Mouse (Mus musculus) CH12.LX (cell line): Measurements from ENCODE around the gene Slc5a8. TPM values are rescaled to one million over a fixed set of nuclear protein-coding genes. Genes with fewer than 3 reads are reported as not detected.

Experiments used
- DNase-seq: peaks from one replicate; pipeline ENCODE4 v3.0.0-alpha.2; 2013; ENCODE audit errors: extremely low read depth
- H3K27ac ChIP-seq: 2 replicates; pipeline ENCODE4 v1.5.1; 2012; ENCODE audit warnings: low read depth, mild to moderate bottlenecking, control low read depth, moderate library complexity; ENCODE audit not compliant: insufficient read depth
- H3K27me3 ChIP-seq: replicated peaks from 2 replicates; pipeline ENCODE3; 2012; ENCODE audit warnings: inconsistent platforms
- H3K36me3 ChIP-seq, 2 experiments: replicated peaks in 1 of 2; 2 replicates each; pipeline versions ENCODE3 to v1.6.1; 2012; ENCODE audit warnings: inconsistent platforms in 1 of 2, low read length in 1 of 2, mild to moderate bottlenecking in 1 of 2, mixed read lengths in 1 of 2, moderate library complexity in 1 of 2; ENCODE audit not compliant: control insufficient read depth in 1 of 2, insufficient read depth in 1 of 2
- H3K4me1 ChIP-seq, 2 experiments: 2 replicates each; pipeline ENCODE4 v1.6.1; 2012; ENCODE audit warnings: inconsistent platforms in 1 of 2, moderate library complexity in 1 of 2; ENCODE audit not compliant: insufficient read depth in 2 of 2, control insufficient read depth in 1 of 2
- H3K4me2 ChIP-seq: 2 replicates; pipeline ENCODE4 v1.6.1; 2012; ENCODE audit warnings: low read depth, mild to moderate bottlenecking, control low read depth; ENCODE audit not compliant: poor library complexity, insufficient read depth, severe bottlenecking
- H3K4me3 ChIP-seq, 3 experiments: fragments of 150-350 bp in 1 of 3; sonication (generic) in 1 of 3; replicated peaks in 1 of 3; 2 replicates each; pipeline versions ENCODE3 to v1.5.1; 2011 to 2012; ENCODE audit warnings: low read depth in 2 of 3, low read length in 2 of 3, mild to moderate bottlenecking in 2 of 3, moderate library complexity in 2 of 3, control low read depth in 1 of 3, improper control_type of control experiment in 1 of 3, inconsistent platforms in 1 of 3, mixed read lengths in 1 of 3; ENCODE audit not compliant: poor library complexity in 1 of 3
- H3K79me2 ChIP-seq: replicated peaks from 2 replicates; pipeline ENCODE4 v1.6.1; 2012; ENCODE audit warnings: mild to moderate bottlenecking, moderate library complexity; ENCODE audit not compliant: control insufficient read depth, poor library complexity, insufficient read depth, severe bottlenecking; ENCODE audit errors: extremely low read depth
- H3K9ac ChIP-seq: 2 replicates; pipeline ENCODE4 v1.6.1; 2012; ENCODE audit warnings: low read depth, mild to moderate bottlenecking, control low read depth, moderate library complexity; ENCODE audit not compliant: insufficient read depth
- H3K9me3 ChIP-seq: replicated peaks from 2 replicates; pipeline ENCODE3; 2012; ENCODE audit warnings: low read length, inconsistent platforms, mixed read lengths
- CHD2 ChIP-seq: IDR thresholded peaks from 2 replicates; pipeline ENCODE4 v1.6.1; 2011; ENCODE audit warnings: low read length, improper control_type of control experiment
- CTCF ChIP-seq, 2 experiments: IDR thresholded peaks in 1 of 2; conservative IDR thresholded peaks in 1 of 2; 2 replicates each; pipeline ENCODE4 v1.5.1; 2011 to 2012; ENCODE audit warnings: low read depth in 2 of 2, low read length in 2 of 2, improper control_type of control experiment in 1 of 2, inconsistent platforms in 1 of 2, mild to moderate bottlenecking in 1 of 2, moderate library complexity in 1 of 2
- E2F4 ChIP-seq: IDR thresholded peaks from 2 replicates; pipeline ENCODE4 v1.6.1; 2011; ENCODE audit warnings: low read depth, low read length, improper control_type of control experiment; ENCODE audit not compliant: insufficient replicate concordance
- ELF1 ChIP-seq: IDR thresholded peaks from 2 replicates; pipeline ENCODE4 v1.6.1; 2014; ENCODE audit warnings: low read depth, mild to moderate bottlenecking, inconsistent platforms, low read length, improper control_type of control experiment
- EP300 ChIP-seq: IDR thresholded peaks from 2 replicates; pipeline ENCODE4 v1.6.1; 2011; ENCODE audit warnings: low read length, improper control_type of control experiment
- ETS1 ChIP-seq: conservative IDR thresholded peaks from 2 replicates; pipeline ENCODE4 v1.6.1; 2012; ENCODE audit warnings: low read depth, mild to moderate bottlenecking, inconsistent platforms, low read length, improper control_type of control experiment, moderate library complexity
- GABPA ChIP-seq: IDR thresholded peaks from 2 replicates; pipeline ENCODE4 v1.6.1; 2012; ENCODE audit warnings: low read depth, low read length, improper control_type of control experiment, inconsistent platforms; ENCODE audit not compliant: insufficient replicate concordance
- HCFC1 ChIP-seq: IDR thresholded peaks from 2 replicates; pipeline ENCODE4 v1.6.1; 2012; ENCODE audit warnings: low read depth, mild to moderate bottlenecking, inconsistent platforms, low read length, improper control_type of control experiment
- IRF4 ChIP-seq: IDR thresholded peaks from 2 replicates; pipeline ENCODE4 v1.6.1; 2014; ENCODE audit warnings: low read depth, mild to moderate bottlenecking, inconsistent platforms, low read length, improper control_type of control experiment
- JUN ChIP-seq: IDR thresholded peaks from 2 replicates; pipeline ENCODE4 v1.6.1; 2011; ENCODE audit warnings: low read depth, mild to moderate bottlenecking, low read length, improper control_type of control experiment, moderate library complexity; ENCODE audit not compliant: insufficient read depth
- KAT2A ChIP-seq: IDR thresholded peaks from 2 replicates; pipeline ENCODE4 v1.6.1; 2012; ENCODE audit warnings: low read length, improper control_type of control experiment, inconsistent platforms; ENCODE audit not compliant: insufficient replicate concordance
- MAX ChIP-seq: IDR thresholded peaks from 2 replicates; pipeline ENCODE4 v1.6.1; 2011; ENCODE audit warnings: low read length, improper control_type of control experiment
- MAZ ChIP-seq: IDR thresholded peaks from 2 replicates; pipeline ENCODE4 v1.6.1; 2012; ENCODE audit warnings: low read depth, mild to moderate bottlenecking, inconsistent platforms, low read length, improper control_type of control experiment, moderate library complexity
- MEF2A ChIP-seq: IDR thresholded peaks from 2 replicates; pipeline ENCODE4 v1.6.1; 2014; ENCODE audit warnings: low read depth, mild to moderate bottlenecking, inconsistent platforms, low read length, improper control_type of control experiment, borderline replicate concordance
- NELFE ChIP-seq: IDR thresholded peaks from 2 replicates; pipeline ENCODE4 v1.6.1; 2011; ENCODE audit warnings: low read depth, low read length, improper control_type of control experiment
- NRF1 ChIP-seq: IDR thresholded peaks from 2 replicates; pipeline ENCODE4 v1.6.1; 2014; ENCODE audit warnings: low read depth, mild to moderate bottlenecking, inconsistent platforms, low read length, improper control_type of control experiment, moderate library complexity
- PAX5 ChIP-seq: IDR thresholded peaks from 2 replicates; pipeline ENCODE4 v1.6.1; 2012; ENCODE audit warnings: low read length, inconsistent platforms, mixed read lengths
- POLR2A ChIP-seq: IDR thresholded peaks from 2 replicates; pipeline ENCODE4 v1.6.1; 2011; ENCODE audit warnings: low read depth, mild to moderate bottlenecking, improper control_type of control experiment, low read length
- RAD21 ChIP-seq: IDR thresholded peaks from 2 replicates; pipeline ENCODE4 v1.6.1; 2011; ENCODE audit warnings: low read depth, mild to moderate bottlenecking, low read length, improper control_type of control experiment, moderate library complexity
- TCF12 ChIP-seq: IDR thresholded peaks from 2 replicates; pipeline ENCODE4 v1.6.1; 2014; ENCODE audit warnings: low read depth, mild to moderate bottlenecking, inconsistent platforms, low read length, improper control_type of control experiment
- UBTF ChIP-seq: IDR thresholded peaks from 2 replicates; pipeline ENCODE4 v1.6.1; 2012; ENCODE audit warnings: low read depth, mild to moderate bottlenecking, inconsistent platforms, low read length, improper control_type of control experiment, moderate library complexity
- USF1 ChIP-seq: IDR thresholded peaks from 2 replicates; pipeline ENCODE4 v1.6.1; 2014; ENCODE audit warnings: low read depth, mild to moderate bottlenecking, inconsistent platforms, low read length, improper control_type of control experiment
- USF2 ChIP-seq: conservative IDR thresholded peaks from 2 replicates; pipeline ENCODE4 v1.6.1; 2011; ENCODE audit warnings: low read depth, low read length, improper control_type of control experiment
- ZC3H11A ChIP-seq: IDR thresholded peaks from 2 replicates; pipeline ENCODE4 v1.6.1; 2012; ENCODE audit warnings: low read depth, mild to moderate bottlenecking, inconsistent platforms, low read length, improper control_type of control experiment
- ZKSCAN1 ChIP-seq: IDR thresholded peaks from 2 replicates; pipeline ENCODE4 v1.6.1; 2012; ENCODE audit warnings: low read depth, inconsistent platforms, low read length, improper control_type of control experiment, borderline replicate concordance
- dilution Hi-C: fragments of 300-500 bp; cut with MboI; formaldehyde crosslinking; loops from 2 replicates; pipeline ENCODE4 v1.14.3; 2020; ENCODE audit warnings: low sequenced_read_pairs; ENCODE audit not compliant: extremely low pct_unique_long_range_greater_than_20kb, extremely low pct_ligation_motif_present
- in situ Hi-C: fragments of 300-500 bp; cut with MboI; formaldehyde crosslinking; loops from 3 replicates; pipeline ENCODE4 v1.14.3; 2019; ENCODE audit warnings: low sequenced_read_pairs, low pct_ligation_motif_present, low pct_unique_long_range_greater_than_20kb, mixed read lengths
- polyA plus RNA-seq: library from polyadenylated mRNA; unstranded; fragments of >175 nt; gene quantifications from 2 replicates; pipeline ENCODE4 v1.2.1, GENCODE M21; 2012; ENCODE audit warnings: low read depth; ENCODE audit not compliant: insufficient read length
- total RNA-seq, 2 experiments: library from RNA; depleted of rRNA; stranded (reverse); fragments of 300-350 nt in 1 of 2; fragments of >200 nt in 1 of 2; gene quantifications; 2 replicates each; pipeline ENCODE4 v1.2.3; 2012 to 2014

The Slc5a8 gene
- total and polyA plus RNA-seq, 3 experiments: 0.23 to 1.5 (median 0.31) TPM

DNA sequence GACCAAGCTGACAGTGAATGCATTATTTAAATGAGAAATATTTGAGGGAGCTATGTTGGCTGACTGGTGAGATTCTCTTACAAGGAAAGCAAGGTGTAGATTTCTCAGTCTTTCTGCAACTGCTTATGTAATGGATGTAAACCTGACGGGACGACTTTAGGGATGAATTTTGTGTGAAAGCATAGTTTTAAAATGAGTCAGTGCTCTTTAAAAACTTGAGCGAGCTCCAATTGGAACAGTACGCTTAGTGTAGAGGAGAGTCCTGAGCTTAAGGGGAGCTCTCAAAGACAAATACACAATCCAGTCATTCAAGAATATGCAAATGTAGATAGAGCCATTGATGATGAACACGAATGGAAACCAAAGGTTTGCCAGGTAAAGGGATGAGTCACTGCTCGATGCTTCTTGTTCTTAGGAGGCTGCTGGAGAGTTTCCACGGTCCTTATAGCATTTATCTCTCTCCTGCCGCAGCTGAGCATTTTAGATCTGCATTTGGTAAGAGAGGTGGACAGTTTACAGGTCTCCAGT, 6.8 kb downstream of the Slc5a8 start (continued):
- TF ChIP-seq CTCF (conservative IDR thresholded peaks at IDR 0.05 in 1 of 2, IDR thresholded peaks at IDR 0.05 in 1 of 2; ENCODE audit: low read depth in 2 of 2, low read length in 2 of 2): no peak
- TF ChIP-seq NELFE: no peak

DNA sequence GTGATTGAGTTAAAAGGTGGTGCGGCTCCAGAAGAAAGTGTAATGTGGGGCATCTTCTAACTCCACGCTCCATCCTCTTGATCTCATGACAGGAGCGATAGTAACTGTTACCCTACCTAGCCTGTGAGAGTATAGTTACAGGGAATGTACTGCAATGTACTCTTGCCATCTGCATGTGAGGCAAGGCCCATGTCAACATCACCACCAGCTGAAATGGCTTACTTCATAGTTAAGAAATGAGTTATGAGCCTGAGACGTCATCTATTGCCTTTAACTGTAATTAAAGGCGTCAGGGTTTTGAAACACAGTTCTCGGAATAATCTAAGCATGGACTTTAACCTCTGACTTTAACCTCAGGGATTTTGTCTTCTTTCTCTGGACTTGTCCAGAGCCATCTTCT, 11.2 kb downstream of the Slc5a8 start:
- DNase-seq: no peak
- dilution Hi-C loops: no loop called here
- H3K36me3 ChIP-seq: no peaks in the 10 kb centered on the region
- H3K27me3 ChIP-seq: no peaks in the 10 kb centered on the region
- no peak overlapping the region for H3K27ac ChIP-seq
- H3K9ac ChIP-seq: no peak overlapping the region
- no peaks in the 10 kb centered on the region for H3K9me3 ChIP-seq
- no peak overlapping the region for H3K4me3 ChIP-seq
- in situ Hi-C loops: no loop called here
- no peak overlapping the region for H3K4me2 ChIP-seq
- no peaks in the 10 kb centered on the region; a peak in 1 of 4 replicates for H3K4me1 ChIP-seq
- H3K79me2 ChIP-seq: no peaks in the 10 kb centered on the region
- no peak for TF ChIP-seq HCFC1
- TF ChIP-seq IRF4: no peak
- TF ChIP-seq EP300: no peak
- no peak for TF ChIP-seq CHD2
- no peak for TF ChIP-seq NRF1
- TF ChIP-seq MEF2A: no peak
- TF ChIP-seq UBTF: no peak
- TF ChIP-seq ZC3H11A: no peak
- no peak for TF ChIP-seq PAX5
- no peak for TF ChIP-seq KAT2A
- no peak for TF ChIP-seq ELF1
- TF ChIP-seq JUN: no peak
- TF ChIP-seq ETS1: no peak
- TF ChIP-seq TCF12: no peak
- no peak for TF ChIP-seq GABPA
- no peak for TF ChIP-seq POLR2A
- no peak for TF ChIP-seq CTCF (conservative IDR thresholded peaks at IDR 0.05 in 1 of 2, IDR thresholded peaks at IDR 0.05 in 1 of 2; ENCODE audit: low read depth in 2 of 2, low read length in 2 of 2)
- TF ChIP-seq E2F4: no peak
- no peak for TF ChIP-seq MAX

DNA sequence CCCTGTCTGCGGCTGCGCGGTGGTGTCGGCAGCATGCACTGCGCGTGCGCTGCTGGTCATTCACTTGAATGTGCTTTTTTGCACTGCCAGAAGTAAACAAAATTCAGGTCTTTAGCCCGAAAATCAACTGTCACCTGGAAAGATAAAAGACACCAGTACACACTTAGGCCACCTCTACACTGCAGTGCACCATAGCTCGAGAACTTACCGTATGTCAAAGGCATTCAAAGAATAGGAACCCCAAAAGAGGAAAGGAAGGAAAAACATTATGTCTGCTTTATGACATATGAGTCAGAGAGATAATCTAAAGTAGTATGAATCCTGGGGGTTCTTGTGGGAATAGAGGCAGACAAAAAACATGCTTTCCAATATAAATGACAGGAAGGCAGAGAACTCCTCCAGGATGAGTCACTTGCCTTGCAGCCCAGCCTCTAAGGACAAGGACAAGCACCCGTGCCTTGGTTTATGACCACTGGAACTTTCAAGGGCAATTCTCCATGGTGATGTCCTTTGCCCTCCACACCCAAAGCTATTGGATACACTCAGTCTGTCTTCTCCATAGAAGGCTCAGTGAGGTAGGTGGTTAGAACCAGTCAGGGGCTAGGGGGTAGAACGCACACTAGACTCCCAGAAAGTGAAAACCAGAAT, 64.0 kb downstream of the Slc5a8 start:
- no peak overlapping the region for H3K27ac ChIP-seq
- H3K4me1 ChIP-seq: no peaks in the 10 kb centered on the region
- no peak for DNase-seq
- H3K9me3 ChIP-seq: no peaks in the 10 kb centered on the region
- dilution Hi-C loops (no loop called here), in situ Hi-C loops (no loop called here)
- no peaks in the 10 kb centered on the region for H3K36me3 ChIP-seq
- no peak overlapping the region for H3K4me2 ChIP-seq
- no peak overlapping the region for H3K4me3 ChIP-seq
- no peaks in the 10 kb centered on the region for H3K79me2 ChIP-seq
- H3K27me3 ChIP-seq: no peaks in the 10 kb centered on the region
- no peak overlapping the region for H3K9ac ChIP-seq
- TF ChIP-seq HCFC1 (no peak), ZKSCAN1 (no peak), RAD21 (no peak), JUN (no peak), ELF1 (no peak), KAT2A (no peak), TCF12 (no peak), PAX5 (no peak), MAZ (no peak), NELFE (no peak), ZC3H11A (no peak), USF1 (no peak), USF2 (no peak), CHD2 (no peak)
